8 mouse cellular contexts compared by ENCODE assay signal in genomic region chr12:108003928-108004327, GRCm38 (mm10). TPM values are rescaled to one million over a fixed set of nuclear protein-coding genes. Genes with fewer than 3 reads are reported as not detected.
DNase-seq lines count a peak whose midpoint lies in the region; ATAC-seq lines count a peak whose summit lies in the region.

No protein-coding gene starts in this region.

- ATAC-seq in cerebellum, adult (ENCODE audit: insufficient number of reproducible peaks, low FRiP score, low TSS enrichment): 0 out of 2 replicates have a peak, but pooled peaks have one; percentile 28
- peak; percentile 74 for ATAC-seq in common myeloid progenitor, adult 5-6 weeks (replicated peaks; ENCODE audit: low read depth, poor library complexity, severe bottlenecking)
- peak; percentile 50 for ATAC-seq in kidney, embryonic 14.5 days (ENCODE audit: low FRiP score, low TSS enrichment)
- peak; percentile 70 for ATAC-seq in limb, embryonic 13.5 days (ENCODE audit: low FRiP score, low read depth)
- ATAC-seq in midbrain, embryonic 16.5 days: peak; percentile 69

- peak overlapping the region; percentile 76 for H3K4me3 ChIP-seq in kidney, embryonic 14.5 days (ENCODE audit: low read length)
- H3K4me3 ChIP-seq in limb, embryonic 13.5 days: peak overlapping the region; percentile 87
- peak overlapping the region; percentile 94 for H3K4me3 ChIP-seq in midbrain, embryonic 16.5 days (ENCODE audit: low read depth, low read length)

- peak overlapping the region; percentile 97 for H3K4me2 ChIP-seq in kidney, embryonic 14.5 days (replicated peaks; ENCODE audit: low read depth, low read length)
- H3K4me2 ChIP-seq in limb, embryonic 13.5 days (replicated peaks): peak overlapping the region; percentile 95
- H3K4me2 ChIP-seq in midbrain, embryonic 16.5 days (ENCODE audit: low read length): peak overlapping the region; percentile 93

- peaks cover 13% of the 10 kb centered on the region for H3K4me1 ChIP-seq in kidney, embryonic 14.5 days (ENCODE audit: control insufficient read depth, insufficient read depth, low read length)
- peaks cover 31% of the 10 kb centered on the region for H3K4me1 ChIP-seq in limb, embryonic 13.5 days
- peaks cover 21% of the 10 kb centered on the region for H3K4me1 ChIP-seq in midbrain, embryonic 16.5 days (ENCODE audit: control insufficient read depth, insufficient read depth, low read length)

- under 1% methylated on average over 35 of the region's 35 CpGs for WGBS in kidney, embryonic 14.5 days
- under 1% methylated on average over 35 of the region's 35 CpGs for WGBS in limb, embryonic 13.5 days
- WGBS in midbrain, embryonic 16.5 days: under 1% methylated on average over 35 of the region's 35 CpGs

- no peaks in the 10 kb centered on the region for H3K36me3 ChIP-seq in kidney, embryonic 14.5 days (ENCODE audit: control insufficient read depth, insufficient read depth, low read length)
- no peaks in the 10 kb centered on the region for H3K36me3 ChIP-seq in limb, embryonic 13.5 days
- H3K36me3 ChIP-seq in midbrain, embryonic 16.5 days (ENCODE audit: control insufficient read depth, insufficient read depth, low read length): no peaks in the 10 kb centered on the region

- DNase-seq in cerebellum, adult 8-10 months: no peak
- DNase-seq in heart, adult 8-10 months (ENCODE audit: low spot score): peak; percentile 15
- peak; percentile 86 for DNase-seq in telencephalon, adult 2 months (ENCODE audit: low read depth, low spot score)

- peak overlapping the region; percentile 90 for H3K27ac ChIP-seq in kidney, embryonic 14.5 days (ENCODE audit: low read depth, low read length)
- peak overlapping the region; percentile 94 for H3K27ac ChIP-seq in limb, embryonic 13.5 days
- H3K27ac ChIP-seq in midbrain, embryonic 16.5 days (ENCODE audit: low read length): peak overlapping the region; percentile 97

- peaks cover 33% of the 10 kb centered on the region for H3K27me3 ChIP-seq in kidney, embryonic 14.5 days (ENCODE audit: control insufficient read depth, insufficient read depth, low read length)
- H3K27me3 ChIP-seq in limb, embryonic 13.5 days: peaks cover 58% of the 10 kb centered on the region
- H3K27me3 ChIP-seq in midbrain, embryonic 16.5 days (ENCODE audit: control insufficient read depth, insufficient read depth, low read depth, low read length): peaks cover 9% of the 10 kb centered on the region

- H3K9me3 ChIP-seq in kidney, embryonic 14.5 days (ENCODE audit: control insufficient read depth, low read length): no peaks in the 10 kb centered on the region
- H3K9me3 ChIP-seq in limb, embryonic 13.5 days: no peaks in the 10 kb centered on the region
- no peaks in the 10 kb centered on the region for H3K9me3 ChIP-seq in midbrain, embryonic 16.5 days (replicated peaks; ENCODE audit: control insufficient read depth, low read length, poor library complexity, severe bottlenecking)

- H3K9ac ChIP-seq in kidney, embryonic 14.5 days (ENCODE audit: low read depth, low read length): peak overlapping the region; percentile 85
- H3K9ac ChIP-seq in limb, embryonic 13.5 days: peak overlapping the region; percentile 94
- peak overlapping the region; percentile 94 for H3K9ac ChIP-seq in midbrain, embryonic 16.5 days (ENCODE audit: low read depth, low read length)

RNA-seq across cellular contexts. Expression of gene Bcl11b, which starts 0.5 kb away (rescaled TPM):
- 0.19 TPM in 1 of 2 replicates, not detected in the other for total RNA-seq in common myeloid progenitor, adult 5-6 weeks (2017)
- 1 to 10 TPM in 2 of 4 experiments, under 1 TPM in 2; 0.75 to 1.8 (median 0.99) TPM for total RNA-seq in heart, adult 8-10 months (2022)
- 3.5 and 5.3 TPM in 2 replicates for polyA plus RNA-seq in kidney, embryonic 14.5 days (2014; fragmentation: Nextera tagmentation; extraction: Ambion mirVana)
- polyA plus RNA-seq in limb, embryonic 13.5 days (2015; fragmentation: Nextera tagmentation; extraction: Ambion mirVana): 12.6 and 14.1 TPM in 2 replicates
- 22.6 and 23.9 TPM in 2 replicates for polyA plus RNA-seq in midbrain, embryonic 16.5 days (2015; fragmentation: Nextera tagmentation; extraction: Ambion mirVana)
